In the genomic region with DNA sequence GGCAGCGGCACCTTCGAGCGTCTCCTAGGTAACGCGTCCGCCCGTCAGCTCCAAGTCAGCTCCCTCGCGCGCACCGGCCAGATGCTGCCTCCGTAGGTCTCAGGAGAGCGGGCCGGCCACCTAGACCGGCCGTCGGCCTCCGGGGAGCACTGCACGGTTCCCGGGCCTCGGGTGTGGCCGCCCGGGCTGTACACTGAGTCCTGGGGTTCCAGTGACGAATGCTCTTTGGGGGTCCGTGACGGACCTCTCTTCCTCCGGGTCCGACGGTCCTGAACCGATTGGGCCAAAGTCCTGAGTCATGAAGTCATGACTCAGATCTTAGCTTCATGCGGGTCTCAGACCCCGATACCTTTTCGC, we compare ENCODE assay signal across 8 mouse cellular contexts. TPM values are rescaled to one million over a fixed set of nuclear protein-coding genes. Genes with fewer than 3 reads are reported as not detected.
DNase-seq lines count a peak whose midpoint lies in the region; ATAC-seq and TF ChIP-seq lines count a peak whose summit lies in the region.

No protein-coding gene starts in this region.

- no peak for DNase-seq in heart, postnatal 0 days (ENCODE audit: low spot score)
- DNase-seq in heart, postnatal 4 days = no peak
- no peak for DNase-seq in MEL (ENCODE audit: low read depth, low spot score)
- DNase-seq in hindbrain, embryonic 10.5 days (ENCODE audit: low spot score) = no peak
- DNase-seq in midbrain, embryonic 10.5 days (ENCODE audit: low spot score) = no peak
- DNase-seq in thymus, postnatal 4 days = no peak
- DNase-seq in cerebellum, adult 11 months = no peak

- TF ChIP-seq CTCF in heart, postnatal 0 days (IDR thresholded peaks at IDR 0.05; ENCODE audit: low read depth) = no peak
- no peak for TF ChIP-seq CTCF in MEL (IDR thresholded peaks at IDR 0.05 in 2 of 3, conservative IDR thresholded peaks at IDR 0.05 in 1 of 3; ENCODE audit: control insufficient read depth in 1 of 3, insufficient read depth in 1 of 3, low read depth in 2 of 3, low read length in 3 of 3, poor library complexity in 1 of 3, severe bottlenecking in 1 of 3)

- H3K4me1 ChIP-seq in heart, postnatal 0 days (ENCODE audit: control insufficient read depth, insufficient read depth) = peaks cover 16% of the 10 kb centered on the region
- peaks cover 8 to 12% of the 10 kb centered on the region in 2 experiments for H3K4me1 ChIP-seq in MEL (ENCODE audit: control insufficient read depth in 1 of 2, insufficient read depth in 2 of 2, low read length in 2 of 2)
- peaks cover 26% of the 10 kb centered on the region for H3K4me1 ChIP-seq in hindbrain, embryonic 10.5 days (replicated peaks)
- H3K4me1 ChIP-seq in midbrain, embryonic 10.5 days = peaks cover 28% of the 10 kb centered on the region

- H3K27me3 ChIP-seq in heart, postnatal 0 days (ENCODE audit: control insufficient read depth, insufficient read depth, low read length) = no peaks in the 10 kb centered on the region
- no peaks in the 10 kb centered on the region for H3K27me3 ChIP-seq in MEL (ENCODE audit: control insufficient read depth in 1 of 2, insufficient read depth in 2 of 2, low read length in 2 of 2)
- H3K27me3 ChIP-seq in hindbrain, embryonic 10.5 days (ENCODE audit: insufficient read depth, poor library complexity, severe bottlenecking) = no peaks in the 10 kb centered on the region
- H3K27me3 ChIP-seq in midbrain, embryonic 10.5 days (ENCODE audit: low read depth, poor library complexity, severe bottlenecking) = no peaks in the 10 kb centered on the region

- TF ChIP-seq POLR2A in MEL (IDR thresholded peaks at IDR 0.05; ENCODE audit: control insufficient read depth in 1 of 2, insufficient read depth in 1 of 2, low read depth in 1 of 2, low read length in 2 of 2, poor library complexity in 1 of 2) = no peak

- H3K4me2 ChIP-seq in heart, postnatal 0 days (ENCODE audit: low read depth, low read length) = peak overlapping the region; percentile 94

- TF ChIP-seq RAD21 in MEL (IDR thresholded peaks at IDR 0.05; ENCODE audit: low read depth, low read length) = no peak

- no peak for ATAC-seq in heart, postnatal 0 days (ENCODE audit: insufficient read depth, low read depth)
- ATAC-seq in activated CD4-positive, CD25-positive, alpha-beta regulatory T cell, adult 4 months = no peak

- H3K27ac ChIP-seq in heart, postnatal 0 days (ENCODE audit: low read depth) = peak overlapping the region; percentile 46
- peak overlapping the region; percentile 22; the same call in 1 of the 2 replicates for H3K27ac ChIP-seq in MEL (ENCODE audit: control insufficient read depth, low read depth, low read length)
- peak overlapping the region; percentile 90 for H3K27ac ChIP-seq in hindbrain, embryonic 10.5 days
- peak overlapping the region; percentile 91 for H3K27ac ChIP-seq in midbrain, embryonic 10.5 days (replicated peaks)

- under 1% methylated on average over 33 of the region's 33 CpGs for WGBS in heart, postnatal 0 days
- WGBS in hindbrain, embryonic 10.5 days = 2% methylated on average over 33 of the region's 33 CpGs
- WGBS in midbrain, embryonic 10.5 days = 1% methylated on average over 33 of the region's 33 CpGs

- peaks cover 48% of the 10 kb centered on the region for H3K36me3 ChIP-seq in heart, postnatal 0 days (replicated peaks; ENCODE audit: control insufficient read depth, insufficient read depth, low read length)
- H3K36me3 ChIP-seq in MEL (ENCODE audit: control insufficient read depth in 1 of 2, insufficient read depth in 2 of 2, low read length in 2 of 2) = peaks cover 1 to 11% of the 10 kb centered on the region in 2 experiments; a peak in 2 of 4 replicates
- peaks cover 69% of the 10 kb centered on the region for H3K36me3 ChIP-seq in hindbrain, embryonic 10.5 days
- H3K36me3 ChIP-seq in midbrain, embryonic 10.5 days = peaks cover 73% of the 10 kb centered on the region

- no peaks in the 10 kb centered on the region for H3K9me3 ChIP-seq in heart, postnatal 0 days (replicated peaks; ENCODE audit: control insufficient read depth, low read length)
- no peaks in the 10 kb centered on the region for H3K9me3 ChIP-seq in MEL (replicated peaks; ENCODE audit: insufficient read depth, low read length)
- H3K9me3 ChIP-seq in hindbrain, embryonic 10.5 days = no peaks in the 10 kb centered on the region
- no peaks in the 10 kb centered on the region for H3K9me3 ChIP-seq in midbrain, embryonic 10.5 days (replicated peaks)

- no peak for TF ChIP-seq EP300 in heart, postnatal 0 days (IDR thresholded peaks at IDR 0.05; ENCODE audit: low read depth)
- no peak for TF ChIP-seq EP300 in MEL (IDR thresholded peaks at IDR 0.05; ENCODE audit: low read depth in 1 of 2, low read length in 2 of 2)

- H3K79me2 ChIP-seq in MEL (ENCODE audit: control insufficient read depth, insufficient read depth, low read length, poor library complexity) = peaks cover 16% of the 10 kb centered on the region

- peak overlapping the region; percentile 89 for H3K4me3 ChIP-seq in heart, postnatal 0 days (ENCODE audit: low read depth, low read length)
- H3K4me3 ChIP-seq in MEL (ENCODE audit: control insufficient read depth in 1 of 2, insufficient read depth in 1 of 2, low read depth in 2 of 2, low read length in 2 of 2) = peak overlapping the region; percentile 79 to 80
- H3K4me3 ChIP-seq in hindbrain, embryonic 10.5 days = peak overlapping the region; percentile 94
- H3K4me3 ChIP-seq in midbrain, embryonic 10.5 days = peak overlapping the region; percentile 93

- H3K9ac ChIP-seq in heart, postnatal 0 days (replicated peaks; ENCODE audit: low read depth, low read length) = peak overlapping the region; percentile 78
- peak overlapping the region; percentile 87 for H3K9ac ChIP-seq in MEL (ENCODE audit: control insufficient read depth, low read depth, low read length, poor library complexity, severe bottlenecking)

RNA-seq across cellular contexts. Expression of a gene that starts 0.3 kb away (rescaled TPM):
- 35.4 and 48.3 TPM in 2 replicates for total RNA-seq in heart, postnatal 0 days (2014; rRNA removed; ENCODE audit: low replicate concordance)
- 25.1 and 28.2 TPM in 2 replicates for polyA plus RNA-seq in heart, postnatal 0 days (2015; fragmentation: Nextera tagmentation; extraction: Ambion mirVana)
- total RNA-seq in heart, postnatal 4 days (2021) = 10 to 100 TPM; 13.7 to 17.0 TPM
- total RNA-seq in MEL (2012; rRNA removed) = 19.8 and 20.8 TPM in 2 replicates
- polyA plus RNA-seq in MEL (2012; ENCODE audit: insufficient read depth in 1 of 2, insufficient read length in 2 of 2, low read depth in 1 of 2, low replicate concordance in 2 of 2, missing spikeins in 1 of 2) = 10 to 100 TPM in 1 of 2 experiments, not detected in 1; 20.0 TPM
- 59.6 and 62.3 TPM in 2 replicates for polyA plus RNA-seq in hindbrain, embryonic 10.5 days (2016; fragmentation: Nextera tagmentation; extraction: Ambion mirVana)
- 61.8 and 64.0 TPM in 2 replicates for polyA plus RNA-seq in midbrain, embryonic 10.5 days (2016; fragmentation: Nextera tagmentation; extraction: Ambion mirVana)
- polyA plus RNA-seq in activated CD4-positive, CD25-positive, alpha-beta regulatory T cell, adult 4 months (2017; shearing (Covaris generic)) = 10 to 100 TPM; 24.4 to 30.8 TPM

RNA-seq across cellular contexts. Expression of a gene that starts 9.8 kb away (rescaled TPM):
- 4.7 and 5.7 TPM in 2 replicates for total RNA-seq in heart, postnatal 0 days (2014; rRNA removed; ENCODE audit: low replicate concordance)
- polyA plus RNA-seq in heart, postnatal 0 days (2015; fragmentation: Nextera tagmentation; extraction: Ambion mirVana) = 11.2 and 12.6 TPM in 2 replicates
- 10 to 100 TPM in 1 of 2 experiments, 1 to 10 TPM in 1; 8.7 to 10.3 TPM for total RNA-seq in heart, postnatal 4 days (2021)
- 66.1 and 104 TPM in 2 replicates for total RNA-seq in MEL (2012; rRNA removed)
- 100 to 1,000 TPM in 1 of 2 experiments, not detected in 1; 116 TPM for polyA plus RNA-seq in MEL (2012; ENCODE audit: insufficient read depth in 1 of 2, insufficient read length in 2 of 2, low read depth in 1 of 2, low replicate concordance in 2 of 2, missing spikeins in 1 of 2)
- 34.4 and 37.3 TPM in 2 replicates for polyA plus RNA-seq in hindbrain, embryonic 10.5 days (2016; fragmentation: Nextera tagmentation; extraction: Ambion mirVana)
- 38.9 and 41.8 TPM in 2 replicates for polyA plus RNA-seq in midbrain, embryonic 10.5 days (2016; fragmentation: Nextera tagmentation; extraction: Ambion mirVana)
- polyA plus RNA-seq in activated CD4-positive, CD25-positive, alpha-beta regulatory T cell, adult 4 months (2017; shearing (Covaris generic)) = 10 to 100 TPM; 15.6 to 22.7 TPM

RNA-seq across cellular contexts. Expression of a gene that starts 9.8 kb away (rescaled TPM):
- total RNA-seq in heart, postnatal 0 days (2014; rRNA removed; ENCODE audit: low replicate concordance) = 69.2 and 85.3 TPM in 2 replicates
- polyA plus RNA-seq in heart, postnatal 0 days (2015; fragmentation: Nextera tagmentation; extraction: Ambion mirVana) = 40.1 and 45.3 TPM in 2 replicates
- 10 to 100 TPM; 25.1 to 26.1 TPM for total RNA-seq in heart, postnatal 4 days (2021)
- total RNA-seq in MEL (2012; rRNA removed) = 15.9 and 17.6 TPM in 2 replicates
- polyA plus RNA-seq in MEL (2012; ENCODE audit: insufficient read depth in 1 of 2, insufficient read length in 2 of 2, low read depth in 1 of 2, low replicate concordance in 2 of 2, missing spikeins in 1 of 2) = 10 to 100 TPM in 1 of 2 experiments, not detected in 1; 17.5 TPM
- 12.5 and 13.2 TPM in 2 replicates for polyA plus RNA-seq in hindbrain, embryonic 10.5 days (2016; fragmentation: Nextera tagmentation; extraction: Ambion mirVana)
- 9.0 and 11.8 TPM in 2 replicates for polyA plus RNA-seq in midbrain, embryonic 10.5 days (2016; fragmentation: Nextera tagmentation; extraction: Ambion mirVana)
- polyA plus RNA-seq in activated CD4-positive, CD25-positive, alpha-beta regulatory T cell, adult 4 months (2017; shearing (Covaris generic)) = 1 to 10 TPM; 7.5 to 8.5 TPM

RNA-seq across cellular contexts. Expression of a gene that starts 14.4 kb away (rescaled TPM):
- total RNA-seq in heart, postnatal 0 days (2014; rRNA removed; ENCODE audit: low replicate concordance) = not detected in 2 replicates
- 0.29 and 0.33 TPM in 2 replicates for polyA plus RNA-seq in heart, postnatal 0 days (2015; fragmentation: Nextera tagmentation; extraction: Ambion mirVana)
- under 1 TPM; 0.18 to 0.55 TPM for total RNA-seq in heart, postnatal 4 days (2021)
- 0.35 and 0.46 TPM in 2 replicates for total RNA-seq in MEL (2012; rRNA removed)
- polyA plus RNA-seq in MEL (2012; ENCODE audit: insufficient read depth in 1 of 2, insufficient read length in 2 of 2, low read depth in 1 of 2, low replicate concordance in 2 of 2, missing spikeins in 1 of 2) = under 1 TPM in 1 of 2 experiments, not detected in 1; 0.84 TPM
- 0.31 and 0.35 TPM in 2 replicates for polyA plus RNA-seq in hindbrain, embryonic 10.5 days (2016; fragmentation: Nextera tagmentation; extraction: Ambion mirVana)
- 0.20 and 0.53 TPM in 2 replicates for polyA plus RNA-seq in midbrain, embryonic 10.5 days (2016; fragmentation: Nextera tagmentation; extraction: Ambion mirVana)
- polyA plus RNA-seq in activated CD4-positive, CD25-positive, alpha-beta regulatory T cell, adult 4 months (2017; shearing (Covaris generic)) = under 1 TPM in 1 of 2 experiments, not detected in 1; 0.38 TPM

RNA-seq across cellular contexts. Expression of a gene that starts 16.7 kb away (rescaled TPM):
- total RNA-seq in heart, postnatal 0 days (2014; rRNA removed; ENCODE audit: low replicate concordance) = 119 and 161 TPM in 2 replicates
- polyA plus RNA-seq in heart, postnatal 0 days (2015; fragmentation: Nextera tagmentation; extraction: Ambion mirVana) = 308 and 315 TPM in 2 replicates
- 100 to 1,000 TPM; 229 to 250 TPM for total RNA-seq in heart, postnatal 4 days (2021)
- total RNA-seq in MEL (2012; rRNA removed) = 401 and 457 TPM in 2 replicates
- 100 to 1,000 TPM; 374 to 461 TPM for polyA plus RNA-seq in MEL (2012; ENCODE audit: insufficient read depth in 1 of 2, insufficient read length in 2 of 2, low read depth in 1 of 2, low replicate concordance in 2 of 2, missing spikeins in 1 of 2)
- 171 and 186 TPM in 2 replicates for polyA plus RNA-seq in hindbrain, embryonic 10.5 days (2016; fragmentation: Nextera tagmentation; extraction: Ambion mirVana)
- polyA plus RNA-seq in midbrain, embryonic 10.5 days (2016; fragmentation: Nextera tagmentation; extraction: Ambion mirVana) = 167 and 194 TPM in 2 replicates
- polyA plus RNA-seq in activated CD4-positive, CD25-positive, alpha-beta regulatory T cell, adult 4 months (2017; shearing (Covaris generic)) = 10 to 100 TPM; 73.5 to 74.7 TPM

Comparison
In these comparisons a context has a peak if more than half of its experiments do, and no peak if none do; other contexts are left out.
1. H3K27ac ChIP-seq: peak in every context shown above with its lines; median percentile 91 in midbrain, embryonic 10.5 days; 90 in hindbrain, embryonic 10.5 days; 46 in heart, postnatal 0 days; 22 in MEL.